Mouse (Mus musculus): ENCODE results near the gene Mtor. TPM values are rescaled to one million over a fixed set of nuclear protein-coding genes. Genes with fewer than 3 reads are reported as not detected.

The Mtor gene
- total RNA-seq, 2 experiments from 2014 or later, result 86.6 to 93.8 TPM

DNA sequence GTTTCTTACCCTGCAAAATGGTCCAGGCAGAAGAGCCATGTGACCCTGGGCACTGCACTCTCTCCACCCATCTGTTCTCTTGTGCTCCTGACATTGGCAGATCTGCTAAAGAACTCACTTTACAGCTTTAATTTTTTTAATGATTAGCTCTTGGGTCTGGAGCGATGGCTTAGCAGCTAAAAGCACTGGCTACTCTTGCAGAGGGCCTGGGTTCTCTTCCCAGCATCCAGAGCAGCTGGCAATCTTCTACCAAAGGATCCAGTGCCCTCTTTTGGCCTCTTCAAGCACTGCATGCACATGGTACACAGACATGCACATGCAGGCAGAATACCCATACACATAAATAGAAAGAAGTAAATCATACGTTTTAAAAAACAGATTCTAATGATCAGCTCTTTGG lies 66.9 kb downstream of the Mtor start:
- intact Hi-C loops (cut with DNase I), result no loop called here
- DNase-seq (ENCODE audit: extremely low spot score in 1 of 2, low spot score in 2 of 2), result no peak

- DNase-seq (ENCODE audit: extremely low spot score in 1 of 2, low spot score in 2 of 2), result no peak
- intact Hi-C loops (cut with DNase I), result no loop called here
Observed at GRCm38 (mm10) chr4:148517809-148518208, 69.4 kb downstream of the Mtor start.

GRCm38 (mm10) chr4:148518235-148518795 lies 69.9 kb downstream of the Mtor start:
- intact Hi-C loops (cut with DNase I), result no loop called here
- no peak for DNase-seq (ENCODE audit: extremely low spot score in 1 of 2, low spot score in 2 of 2)

GRCm38 (mm10) chr4:148523538-148523937 lies 75.1 kb downstream of the Mtor start:
- intact Hi-C loops (cut with DNase I), result no loop called here
- DNase-seq (ENCODE audit: extremely low spot score in 1 of 2, low spot score in 2 of 2), result no peak

DNA sequence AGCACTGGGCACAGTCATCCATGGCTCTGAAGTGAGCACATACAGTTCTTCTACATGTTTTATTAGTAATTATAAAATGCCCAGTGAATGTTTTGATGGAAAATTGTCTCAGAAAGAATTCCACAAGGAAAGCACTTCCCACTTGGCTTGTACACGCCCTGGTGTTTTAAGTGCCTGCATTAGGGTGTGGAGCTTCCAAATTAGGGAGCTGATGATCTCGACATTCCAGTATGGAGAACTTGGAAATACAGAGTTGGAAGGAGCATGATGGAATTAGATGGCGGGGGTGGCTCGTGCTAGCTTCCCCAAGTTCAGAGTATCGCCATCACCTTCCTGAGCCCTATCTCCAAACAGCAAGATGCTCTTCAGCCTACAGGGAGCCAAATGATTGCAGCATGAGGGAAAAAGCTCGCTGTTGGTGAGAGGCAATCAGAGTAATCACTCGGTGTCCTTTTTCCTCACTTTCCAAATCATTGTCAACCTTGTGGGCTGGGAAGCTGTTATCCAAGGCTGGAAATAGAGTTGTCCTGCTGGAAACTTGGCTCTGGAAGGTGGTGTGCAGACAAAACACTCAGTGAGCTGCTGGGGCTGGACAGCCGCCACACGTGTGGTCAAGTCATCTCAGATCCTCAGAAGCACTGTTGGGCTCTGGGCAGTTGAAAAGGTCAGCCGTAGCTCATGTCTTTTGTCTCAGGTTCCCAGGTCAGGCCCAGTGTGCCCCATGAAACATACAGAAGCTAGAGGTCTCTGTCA lies 78.9 kb downstream of the Mtor start:
- intact Hi-C loops (cut with DNase I), result no loop called here
- no peak for DNase-seq (ENCODE audit: extremely low spot score in 1 of 2, low spot score in 2 of 2)

- intact Hi-C loops (cut with DNase I), result loop anchor here (5.0 kb wide), 1 partner anchor 48 kb away; no protein-coding TSS in a partner anchor
Observed at GRCm38 (mm10) chr4:148530351-148530750, 81.9 kb downstream of the Mtor start.

GRCm38 (mm10) chr4:148530778-148531177 lies 82.4 kb downstream of the Mtor start:
- intact Hi-C loops (cut with DNase I), result loop anchor here (5.0 kb wide), 1 partner anchor 48 kb away; no protein-coding TSS in a partner anchor
- no peak for DNase-seq (ENCODE audit: extremely low spot score in 1 of 2, low spot score in 2 of 2)

More at GRCm38 (mm10) chr4:148530351-148530750, 81.9 kb downstream of the Mtor start:
- no peak for DNase-seq (ENCODE audit: extremely low spot score in 1 of 2, low spot score in 2 of 2)

DNA sequence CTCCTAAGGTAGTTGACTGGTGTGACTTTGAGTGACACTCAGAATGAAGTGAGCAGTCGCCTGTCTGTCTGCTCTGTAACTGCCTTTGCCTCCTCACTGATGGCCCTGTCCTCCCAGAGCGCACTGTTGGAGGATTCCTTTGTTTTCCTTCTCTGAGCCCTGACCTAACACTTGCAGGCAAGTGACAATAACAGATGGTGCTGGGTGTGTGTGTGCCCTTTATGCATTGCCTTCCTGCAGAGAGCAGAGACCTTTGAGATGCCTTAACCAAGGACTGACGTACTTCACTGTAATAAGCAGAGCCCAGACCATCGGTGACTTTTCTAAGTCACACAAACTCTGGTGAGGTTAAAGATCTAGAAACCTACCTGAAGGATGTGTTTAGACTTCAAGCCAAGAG lies 82.9 kb downstream of the Mtor start:
- DNase-seq (ENCODE audit: extremely low spot score in 1 of 2, low spot score in 2 of 2), result no peak
- intact Hi-C loops (cut with DNase I), result loop anchor here (5.0 kb wide), 1 partner anchor 49 kb away; no protein-coding TSS in a partner anchor

GRCm38 (mm10) chr4:148532516-148532915 lies 84.1 kb downstream of the Mtor start:
- no peak for DNase-seq (ENCODE audit: extremely low spot score in 1 of 2, low spot score in 2 of 2)
- intact Hi-C loops (cut with DNase I), result loop anchor here (5.0 kb wide), 1 partner anchor 50 kb away; no protein-coding TSS in a partner anchor

- intact Hi-C loops (cut with DNase I), result loop anchor here (5.0 kb wide), 1 partner anchor 51 kb away; no protein-coding TSS in a partner anchor
- peak; percentile 24 to 56 for DNase-seq (ENCODE audit: extremely low spot score in 1 of 2, low spot score in 2 of 2)
Observed at GRCm38 (mm10) chr4:148533613-148534328, 85.4 kb downstream of the Mtor start.

GRCm38 (mm10) chr4:148535876-148536275 lies 87.5 kb downstream of the Mtor start:
- no peak for DNase-seq (ENCODE audit: extremely low spot score in 1 of 2, low spot score in 2 of 2)
- intact Hi-C loops (cut with DNase I), result loop anchor here (5.0 kb wide), 1 partner anchor 36 kb away; no protein-coding TSS in a partner anchor

DNA sequence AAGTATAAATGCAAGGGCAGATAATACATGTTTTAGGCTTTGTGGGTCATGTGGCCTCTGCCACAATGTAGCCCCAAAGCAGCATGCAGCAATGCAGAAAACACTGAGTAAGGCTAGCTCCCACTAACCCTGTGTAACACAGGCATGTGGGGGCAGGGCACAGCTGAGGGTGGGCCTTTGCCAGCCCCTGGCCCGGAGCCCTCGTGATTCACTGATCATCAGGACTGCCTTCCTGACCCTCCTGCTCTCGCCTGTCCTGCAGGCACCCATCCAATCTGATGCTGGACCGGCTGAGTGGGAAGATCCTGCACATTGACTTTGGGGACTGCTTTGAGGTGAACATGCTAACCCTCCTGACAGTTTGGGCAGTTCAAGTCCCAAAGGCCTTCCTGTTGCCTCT lies 100.7 kb downstream of the Mtor start:
- intact Hi-C loops (cut with DNase I), result no loop called here
- no peak for DNase-seq (ENCODE audit: extremely low spot score in 1 of 2, low spot score in 2 of 2)

- DNase-seq (ENCODE audit: extremely low spot score in 1 of 2, low spot score in 2 of 2), result no peak
- intact Hi-C loops (cut with DNase I), result no loop called here
Observed at GRCm38 (mm10) chr4:148557766-148558165, 109.4 kb downstream of the Mtor start.

- peak; percentile 74 to 92 for DNase-seq (ENCODE audit: extremely low spot score in 1 of 2, low spot score in 2 of 2)
- intact Hi-C loops (cut with DNase I), result no loop called here
Observed at GRCm38 (mm10) chr4:148558297-148559000, 110.0 kb downstream of the Mtor start, which contains the start of gene Exosc10. Gene Exosc10 (plus strand): TSS chr4:148558429.

- DNase-seq (ENCODE audit: extremely low spot score in 1 of 2, low spot score in 2 of 2), result no peak
- intact Hi-C loops (cut with DNase I), result loop anchor here (5.0 kb wide), 1 partner anchor 55 kb away; no protein-coding TSS in a partner anchor
Observed at GRCm38 (mm10) chr4:148562676-148563075, 114.3 kb downstream of the Mtor start.

- DNase-seq (ENCODE audit: extremely low spot score in 1 of 2, low spot score in 2 of 2), result no peak
- intact Hi-C loops (cut with DNase I), result loop anchor here (5.0 kb wide), 1 partner anchor 54 kb away; no protein-coding TSS in a partner anchor
Observed at GRCm38 (mm10) chr4:148563595-148563994, 115.2 kb downstream of the Mtor start.

DNA sequence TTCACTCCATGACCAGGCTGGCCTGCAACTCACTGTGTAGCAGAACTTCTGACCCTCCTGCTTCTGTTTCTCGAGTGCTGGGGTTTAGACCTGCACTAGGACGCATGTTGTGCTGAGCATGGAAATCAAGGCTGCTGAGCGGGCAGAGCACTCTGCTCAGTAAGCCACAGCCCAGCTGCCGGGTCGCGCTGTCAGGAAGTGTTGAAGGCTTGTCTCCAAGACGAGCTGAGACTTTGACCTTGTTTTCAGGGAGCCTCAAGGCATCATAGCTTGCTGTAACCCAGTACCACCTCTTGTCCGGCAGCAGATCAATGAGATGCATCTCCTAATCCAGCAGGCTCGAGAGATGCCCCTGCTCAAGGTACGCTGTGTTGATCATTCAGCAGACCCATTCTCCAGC lies 121.7 kb downstream of the Mtor start:
- intact Hi-C loops (cut with DNase I), result loop anchor here (5.0 kb wide), 1 partner anchor 33 kb away; no protein-coding TSS in a partner anchor

GRCm38 (mm10) chr4:148570693-148571295 lies 122.4 kb downstream of the Mtor start:
- intact Hi-C loops (cut with DNase I), result loop anchor here (5.0 kb wide), 1 partner anchor 33 kb away; no protein-coding TSS in a partner anchor
- no peak for DNase-seq (ENCODE audit: extremely low spot score in 1 of 2, low spot score in 2 of 2)

More for the DNA sequence above, 121.7 kb downstream of the Mtor start:
- DNase-seq (ENCODE audit: extremely low spot score in 1 of 2, low spot score in 2 of 2), result no peak
